Mouse (Mus musculus) lung, adult 2 months (tissue): ENCODE measurements around the gene Aunip. TPM values are rescaled to one million over a fixed set of nuclear protein-coding genes. Genes with fewer than 3 reads are reported as not detected.

Experiments
- DNase-seq: peaks from one replicate; pipeline ENCODE4 v3.0.0; 2022
- H3K4me1 ChIP-seq: fragments of 200-500 bp; 2 replicates; pipeline ENCODE4 v1.6.1; 2011; ENCODE audit warnings: low read length; ENCODE audit not compliant: control insufficient read depth, insufficient read depth
- H3K4me3 ChIP-seq: fragments of 200-500 bp; replicated peaks from 2 replicates; pipeline ENCODE3; 2011; ENCODE audit warnings: low read depth, mild to moderate bottlenecking, control low read depth, low read length; ENCODE audit errors: extremely low read depth
- CTCF ChIP-seq: fragments of 200-500 bp; IDR thresholded peaks from 2 replicates; pipeline ENCODE4 v1.5.1; 2011; ENCODE audit warnings: mild to moderate bottlenecking, low read length, control low read depth; ENCODE audit not compliant: insufficient read depth
- POLR2A ChIP-seq: fragments of 200-500 bp; IDR thresholded peaks from 2 replicates; pipeline ENCODE4 v1.6.1; 2011; ENCODE audit warnings: low read depth, mild to moderate bottlenecking, control low read depth, low read length, borderline replicate concordance; ENCODE audit errors: extremely low read depth
- whole genome bisulfite sequencing: fragments of 180-500 bp; shearing (Covaris S2); methylation state at CpG from one replicate; pipeline ENCODE4 v1.1.7; 2018; 5-methylcytosine and 5-hydroxymethylcytosine counted together
- polyA plus RNA-seq: library from polyadenylated mRNA; depleted of rRNA; stranded (reverse); fragments of >200 nt; gene quantifications from 2 replicates; pipeline ENCODE4 v1.2.3, GENCODE M21; 2012

The Aunip gene
- polyA plus RNA-seq, 1 experiment = not detected

DNA sequence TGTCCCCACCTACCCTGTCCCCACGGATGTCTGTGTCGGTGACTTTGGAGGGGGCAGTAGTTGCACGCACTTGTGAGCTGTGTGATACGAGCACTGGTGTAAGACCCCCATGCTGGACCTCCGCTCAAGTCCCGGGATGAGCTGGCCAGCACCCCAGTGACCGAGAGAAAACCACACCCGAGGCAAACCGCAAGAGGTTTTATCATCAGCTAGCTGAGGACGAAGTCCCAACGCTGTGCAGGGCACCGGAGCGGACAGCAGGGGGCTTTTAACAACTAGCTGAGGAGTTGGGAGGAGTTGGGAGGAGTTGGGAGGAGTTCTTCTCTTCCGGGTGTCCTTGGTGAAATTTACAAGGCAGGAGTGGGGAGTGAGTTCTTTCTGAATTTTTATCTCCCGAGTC is 2.0 kb downstream of the Aunip start:
- peaks cover 4% of the 10 kb centered on the region for H3K4me1 ChIP-seq
- 10% methylated on average over 15 of the region's 15 CpGs for WGBS
- TF ChIP-seq POLR2A = no peak
- TF ChIP-seq CTCF = peak; percentile 61
- DNase-seq = peak; percentile 35
- no peak overlapping the region for H3K4me3 ChIP-seq

DNA sequence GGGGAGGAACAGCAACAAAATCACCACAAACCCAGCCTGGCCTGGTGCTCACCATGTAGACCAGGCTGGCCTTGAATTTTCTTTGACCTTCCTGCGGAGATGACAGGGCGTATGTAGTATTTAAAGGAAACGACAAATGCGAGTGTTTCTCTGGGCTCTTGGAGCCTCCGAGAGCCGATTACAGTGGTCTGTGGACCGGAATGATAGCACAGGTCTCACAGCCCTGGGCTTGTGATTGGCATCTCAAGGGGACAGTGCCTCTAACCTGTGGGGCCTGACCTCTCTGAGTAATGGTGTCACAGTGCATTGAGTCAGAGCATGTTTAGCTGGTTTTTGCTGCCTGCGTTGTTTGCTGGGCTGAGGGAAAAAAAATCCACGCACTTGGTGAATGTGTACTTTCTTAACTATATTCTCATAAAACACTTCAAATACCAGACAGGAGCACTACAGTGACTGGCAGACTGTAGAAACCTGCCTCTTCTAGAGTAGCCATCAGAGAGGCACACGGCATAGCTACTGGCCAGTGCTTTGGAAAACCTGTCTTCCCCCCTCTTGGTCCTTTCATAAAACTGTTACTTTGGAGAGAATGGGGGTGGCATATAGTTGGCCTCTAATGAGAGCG is 3.6 kb downstream of the Aunip start:
- DNase-seq = no peak
- H3K4me3 ChIP-seq = no peak overlapping the region
- TF ChIP-seq POLR2A = no peak
- no peak for TF ChIP-seq CTCF
- H3K4me1 ChIP-seq = peaks cover 4% of the 10 kb centered on the region
- WGBS = 72% methylated on average over 11 of the region's 11 CpGs

DNA sequence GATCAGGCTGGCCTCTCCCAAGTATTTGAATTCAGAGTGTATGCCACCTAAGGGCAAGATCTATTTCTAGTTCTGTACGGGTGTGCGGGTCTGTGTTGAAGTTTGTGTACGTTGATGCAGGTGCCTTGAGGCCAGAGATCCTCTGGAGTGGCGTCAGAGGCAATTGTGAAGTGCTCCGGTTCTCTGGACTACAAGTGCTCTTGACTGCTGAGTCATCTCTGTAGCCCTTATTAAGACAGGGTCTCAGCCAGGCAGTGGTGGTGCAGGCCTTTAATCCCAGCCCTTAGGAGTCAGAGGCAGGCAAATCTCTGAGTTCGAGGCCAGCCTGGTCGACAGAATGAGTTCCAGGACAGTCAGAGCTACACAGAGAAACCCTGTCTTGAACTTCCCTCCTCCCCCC is 4.8 kb downstream of the Aunip start:
- Histone ChIP-seq H3K4me1 (peaks cover 4% of the 10 kb centered on the region), H3K4me3 (no peak overlapping the region)
- 62% methylated on average over 7 of the region's 7 CpGs for WGBS
- DNase-seq = peak; percentile 34
- TF ChIP-seq POLR2A = no peak
- no peak for TF ChIP-seq CTCF

DNA sequence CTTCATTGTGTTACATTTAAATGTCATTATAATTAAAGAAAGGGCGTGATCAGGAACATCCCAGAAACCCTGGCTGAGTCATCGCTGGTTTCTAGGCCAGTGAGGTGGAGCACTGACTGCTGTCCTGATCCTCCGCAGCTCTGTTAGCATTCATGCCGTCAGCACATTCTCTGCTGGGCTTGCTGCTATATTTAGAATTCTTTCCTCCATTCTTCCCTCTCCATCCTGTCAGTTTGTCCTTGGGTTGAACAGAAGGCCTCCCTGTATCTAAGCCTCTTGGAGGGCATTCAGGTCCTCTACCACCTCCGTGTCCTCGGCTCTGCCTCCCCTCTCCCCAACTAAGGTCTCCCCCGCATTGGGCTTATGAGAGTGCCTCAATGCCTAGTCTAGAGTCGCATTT is 6.2 kb downstream of the Aunip start:
- TF ChIP-seq POLR2A (no peak), CTCF (no peak)
- WGBS = 55% methylated on average over 8 of the region's 8 CpGs
- Histone ChIP-seq H3K4me1 (no peaks in the 10 kb centered on the region), H3K4me3 (no peak overlapping the region)
- DNase-seq = no peak

DNA sequence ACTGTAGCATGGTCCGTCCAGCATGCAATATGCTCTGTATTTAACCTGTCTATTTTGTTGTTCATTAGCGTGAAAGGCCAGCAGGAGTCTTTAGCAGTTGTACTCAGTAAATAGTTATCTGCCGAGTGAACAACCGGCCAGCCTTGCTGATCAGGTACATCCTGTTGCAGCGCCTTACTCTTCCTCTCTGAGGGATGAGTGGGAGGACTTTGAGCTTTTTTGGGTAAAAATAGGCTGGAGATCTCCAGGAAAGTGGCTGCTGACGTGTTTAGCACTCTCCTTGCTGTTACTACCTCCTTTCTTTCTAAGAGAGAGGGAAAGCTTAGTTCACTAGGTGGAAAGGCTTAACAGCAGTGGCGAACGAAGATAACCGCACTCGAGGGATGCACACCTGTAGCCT is 6.9 kb downstream of the Aunip start:
- no peak for DNase-seq
- no peaks in the 10 kb centered on the region for H3K4me1 ChIP-seq
- no peak for TF ChIP-seq POLR2A
- no peak for TF ChIP-seq CTCF
- WGBS = 84% methylated on average over 10 of the region's 10 CpGs
- H3K4me3 ChIP-seq = no peak overlapping the region

DNA sequence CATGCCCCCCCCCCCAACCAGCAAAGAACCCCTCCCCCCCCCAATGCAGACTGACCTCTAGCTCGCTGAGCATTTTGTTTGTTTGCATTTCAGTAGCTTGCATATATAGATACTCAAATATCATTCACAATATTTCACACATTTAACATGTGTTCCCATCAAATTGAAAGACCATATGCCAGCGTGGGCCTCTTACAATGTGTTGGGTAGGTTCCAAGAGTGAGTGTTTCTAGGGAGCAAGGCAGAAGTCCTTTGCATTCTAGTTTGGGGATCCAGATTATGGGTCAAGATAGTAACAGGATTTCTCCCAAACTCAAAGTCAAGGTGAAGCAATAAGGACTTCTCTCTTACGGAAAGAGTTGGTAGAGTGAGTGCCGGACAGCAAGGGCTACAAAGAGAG is 7.7 kb downstream of the Aunip start:
- no peak for DNase-seq
- TF ChIP-seq CTCF (no peak), POLR2A (no peak)
- WGBS = 82% methylated on average over 4 of the region's 4 CpGs
- Histone ChIP-seq H3K4me3 (no peak overlapping the region), H3K4me1 (no peaks in the 10 kb centered on the region)

DNA sequence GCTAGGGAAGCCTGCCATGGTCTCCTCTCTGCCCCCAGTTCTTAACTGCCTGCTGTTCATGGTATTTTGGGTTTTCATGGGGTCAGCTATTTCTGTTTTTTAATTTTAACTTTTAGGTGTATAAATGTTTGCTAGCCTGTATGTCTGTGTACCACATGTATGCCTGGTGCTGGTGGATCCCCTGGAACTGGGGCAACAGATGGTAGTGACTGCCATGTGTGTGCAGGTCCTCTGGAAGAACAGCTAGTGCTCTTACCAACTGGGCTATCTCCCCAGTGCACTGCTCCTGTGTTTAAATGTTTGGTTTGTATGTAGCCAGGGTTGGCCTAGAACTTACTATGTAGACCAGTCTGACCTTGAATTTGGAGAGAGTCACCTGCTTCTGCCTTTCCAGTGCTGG is 8.5 kb downstream of the Aunip start:
- no peak for DNase-seq
- no peak for TF ChIP-seq POLR2A
- no peak for TF ChIP-seq CTCF
- H3K4me1 ChIP-seq = no peaks in the 10 kb centered on the region
- H3K4me3 ChIP-seq = no peak overlapping the region

DNA sequence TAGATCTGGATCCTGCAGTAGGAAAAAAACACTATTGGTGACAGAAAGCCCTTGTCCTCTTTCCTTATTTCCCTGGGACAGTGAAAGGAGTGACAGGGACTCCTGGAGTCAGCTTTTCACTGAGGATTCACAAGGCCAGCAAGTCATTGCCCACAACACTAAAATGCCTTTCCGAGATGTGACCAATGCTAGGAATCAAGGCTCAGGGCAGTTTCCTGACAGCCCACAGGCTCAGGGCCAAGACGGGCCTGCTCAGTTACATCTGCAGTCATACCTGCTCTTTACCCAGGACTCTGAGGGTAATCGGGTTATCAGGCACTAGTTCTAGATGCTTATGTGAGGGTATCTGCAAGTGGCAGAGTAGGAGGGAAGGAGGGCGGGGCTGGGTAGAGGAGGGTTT is 12.6 kb downstream of the Aunip start:
- no peak for DNase-seq
- TF ChIP-seq POLR2A (no peak), CTCF (no peak)
- WGBS = 79% methylated on average over 4 of the region's 4 CpGs

DNA sequence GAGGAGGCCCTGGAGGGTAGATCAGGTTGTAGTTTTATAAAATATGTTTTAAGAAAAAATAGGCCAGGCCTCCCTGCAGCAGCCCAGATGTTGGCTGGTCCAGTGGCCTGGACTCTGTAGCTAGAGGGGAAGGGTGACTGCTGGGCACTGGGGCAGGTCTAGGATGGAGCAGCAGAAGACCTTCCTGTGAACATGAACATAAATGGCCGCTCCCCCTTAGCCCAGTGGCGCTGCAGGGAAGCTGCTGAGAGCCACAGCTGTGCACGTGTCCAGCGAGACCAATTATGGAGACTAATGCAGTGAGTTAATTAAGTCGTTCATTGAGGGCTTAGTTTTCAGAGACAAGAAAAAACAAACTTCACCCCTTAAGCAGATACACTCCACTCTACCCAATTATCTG is 15.0 kb downstream of the Aunip start:
- WGBS = 80% methylated on average over 5 of the region's 5 CpGs
- no peaks in the 10 kb centered on the region for H3K4me1 ChIP-seq
- H3K4me3 ChIP-seq = no peak overlapping the region
- TF ChIP-seq CTCF = no peak
- no peak for TF ChIP-seq POLR2A
- DNase-seq = no peak

More for the DNA sequence above, 12.6 kb downstream of the Aunip start:
- no peaks in the 10 kb centered on the region for H3K4me1 ChIP-seq
- H3K4me3 ChIP-seq = no peak overlapping the region

DNA sequence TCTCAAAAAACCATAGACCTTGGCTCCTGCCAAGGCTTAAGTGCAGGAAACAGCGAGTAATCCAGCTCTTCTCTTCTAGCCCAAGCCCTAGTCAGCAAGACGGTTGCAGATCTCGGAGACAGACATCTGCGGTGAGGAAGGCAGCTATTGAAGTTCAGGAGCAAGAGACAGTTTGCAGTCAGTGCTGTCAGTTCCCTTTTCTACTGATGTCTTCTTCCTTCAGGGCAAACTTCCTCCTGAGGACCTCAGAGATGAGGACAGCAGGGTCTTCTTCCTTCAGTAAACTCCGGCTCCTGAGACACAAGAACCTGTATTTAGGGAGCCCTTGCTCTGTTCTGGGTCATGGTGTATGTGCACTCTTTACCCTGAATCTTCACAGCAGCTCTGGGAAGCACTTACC is 15.4 kb downstream of the Aunip start:
- no peak for TF ChIP-seq CTCF
- TF ChIP-seq POLR2A = no peak

More for the DNA sequence above, 15.4 kb downstream of the Aunip start:
- no peak for DNase-seq
- Histone ChIP-seq H3K4me3 (no peak overlapping the region), H3K4me1 (no peaks in the 10 kb centered on the region)
- 74% methylated on average over 5 of the region's 5 CpGs for WGBS
